ENCODE assay signal across 9 mouse cellular contexts in the genomic region with DNA sequence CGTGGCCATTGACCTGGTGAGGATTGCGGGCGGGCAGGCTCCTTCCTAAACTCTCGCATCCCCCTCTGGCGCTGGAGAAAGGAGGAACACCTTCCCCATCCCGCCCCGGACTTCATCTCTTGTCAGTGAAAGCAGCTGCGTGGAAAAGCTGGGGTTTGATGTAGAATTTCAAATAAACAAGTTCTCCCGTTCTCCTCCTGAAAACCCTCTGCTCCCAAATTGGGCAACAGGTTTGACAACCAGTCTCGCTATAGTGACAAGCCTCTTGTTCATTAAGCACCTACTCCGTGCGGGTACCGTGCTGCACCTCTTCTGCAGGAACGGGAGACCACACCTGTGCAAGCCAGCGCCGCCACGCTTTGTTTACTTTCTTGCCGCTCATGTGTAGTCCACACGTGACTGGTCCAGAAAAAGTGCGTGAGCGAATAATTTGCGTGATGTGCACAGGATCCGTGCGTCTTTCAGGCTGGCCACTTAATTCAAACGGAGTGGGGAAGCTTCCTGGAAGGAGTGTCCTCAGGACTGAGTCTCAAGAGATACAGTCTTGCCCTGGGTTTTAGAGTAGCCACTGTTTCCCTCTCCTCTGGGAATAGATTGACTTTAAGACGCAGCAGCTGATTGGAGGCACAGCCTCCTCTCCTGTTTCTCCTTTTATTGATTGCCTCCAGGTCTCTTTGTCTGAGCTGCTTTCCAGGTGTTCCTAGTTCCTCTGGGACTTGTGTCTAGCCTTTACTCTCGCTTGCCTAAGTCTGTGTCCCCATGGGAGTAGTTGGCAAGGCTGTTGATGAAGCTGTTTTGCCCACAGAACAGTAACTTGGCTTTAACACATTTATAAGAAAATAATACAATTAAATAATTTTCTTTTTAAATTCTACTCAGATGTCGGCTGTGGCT. TPM values are rescaled to one million over a fixed set of nuclear protein-coding genes. Genes with fewer than 3 reads are reported as not detected.
DNase-seq lines count a peak whose midpoint lies in the region; ATAC-seq and TF ChIP-seq lines count a peak whose summit lies in the region.
"Had no signal": no experiment of that assay in that cellular context is flagged by ENCODE, and none has a peak within 500 bp of the region (broad histone marks: within the 10 kb centered on the region; RNA-seq: fewer than 3 reads in every experiment).

No protein-coding gene starts in this region.

- no peak for DNase-seq in heart, postnatal 25 days (ENCODE audit: low spot score)
- peak; percentile 53 for DNase-seq in MEL (ENCODE audit: low read depth, low spot score)
- DNase-seq in liver, postnatal 0 days: no peak
- DNase-seq in c-Kit-positive CD71-positive TER-119-positive erythroid progenitor cells, embryonic 14.5 days (ENCODE audit: low spot score): no peak
- no peak for DNase-seq in layer of hippocampus, postnatal 10 days (ENCODE audit: low spot score in 2 of 2)

- H3K4me1 ChIP-seq in heart, embryonic 11.5 days (ENCODE audit: control insufficient read depth, insufficient read depth, low read length): 0 out of 2 replicates have a peak, but pooled peaks cover 2% of the 10 kb centered on the region
- peaks cover 7 to 24% of the 10 kb centered on the region in 2 experiments for H3K4me1 ChIP-seq in MEL (ENCODE audit: control insufficient read depth in 1 of 2, insufficient read depth in 2 of 2, low read length in 2 of 2)
- H3K4me1 ChIP-seq in forebrain, embryonic 15.5 days: peaks cover 18% of the 10 kb centered on the region
- H3K4me1 ChIP-seq in liver, postnatal 0 days (ENCODE audit: insufficient read depth): peaks cover 16% of the 10 kb centered on the region; the same call in 1 of the 2 replicates
- H3K4me1 ChIP-seq in stomach, embryonic 15.5 days: peaks cover 14% of the 10 kb centered on the region; the same call in 1 of the 2 replicates

- TF ChIP-seq CTCF in MEL (IDR thresholded peaks at IDR 0.05 in 2 of 3, conservative IDR thresholded peaks at IDR 0.05 in 1 of 3; ENCODE audit: control insufficient read depth in 1 of 3, insufficient read depth in 1 of 3, low read depth in 2 of 3, low read length in 3 of 3, poor library complexity in 1 of 3, severe bottlenecking in 1 of 3): no peak
- TF ChIP-seq CTCF in liver, postnatal 0 days (IDR thresholded peaks at IDR 0.05; ENCODE audit: low read depth): no peak

- H3K9me3 ChIP-seq in heart, embryonic 11.5 days (replicated peaks; ENCODE audit: control insufficient read depth, low read length): no peaks in the 10 kb centered on the region
- H3K9me3 ChIP-seq in MEL (replicated peaks; ENCODE audit: insufficient read depth, low read length): no peaks in the 10 kb centered on the region
- H3K9me3 ChIP-seq in forebrain, embryonic 15.5 days: no peaks in the 10 kb centered on the region
- no peaks in the 10 kb centered on the region for H3K9me3 ChIP-seq in liver, postnatal 0 days (ENCODE audit: low read length)
- no peaks in the 10 kb centered on the region for H3K9me3 ChIP-seq in stomach, embryonic 15.5 days

- H3K9ac ChIP-seq in heart, embryonic 11.5 days (ENCODE audit: low read depth, low read length): no peak overlapping the region
- peak overlapping the region; percentile 62 for H3K9ac ChIP-seq in MEL (ENCODE audit: control insufficient read depth, low read depth, low read length, poor library complexity, severe bottlenecking)
- H3K9ac ChIP-seq in forebrain, embryonic 15.5 days (replicated peaks): peak overlapping the region; percentile 46
- no peak overlapping the region for H3K9ac ChIP-seq in liver, postnatal 0 days (replicated peaks)
- H3K9ac ChIP-seq in stomach, embryonic 15.5 days: no peak overlapping the region

- 0 out of 2 replicates have a peak, but pooled peaks have one; percentile 4 for ATAC-seq in heart, embryonic 11.5 days (replicated peaks; ENCODE audit: insufficient number of reproducible peaks, low FRiP score, low TSS enrichment)
- ATAC-seq in forebrain, embryonic 15.5 days (replicated peaks): 0 out of 2 replicates have a peak, but pooled peaks have one; percentile 24
- no peak for ATAC-seq in liver, postnatal 0 days
- 0 out of 2 replicates have a peak, but pooled peaks have one; percentile 52 for ATAC-seq in stomach, embryonic 15.5 days (ENCODE audit: insufficient read depth, low FRiP score, low read depth)
- ATAC-seq: Patski had no signal

- H3K27me3 ChIP-seq in heart, embryonic 11.5 days (ENCODE audit: control insufficient read depth, insufficient read depth, low read length): peaks cover 22% of the 10 kb centered on the region; the same call in 1 of the 2 replicates
- H3K27me3 ChIP-seq in MEL (ENCODE audit: control insufficient read depth in 1 of 2, insufficient read depth in 2 of 2, low read length in 2 of 2): no peaks in the 10 kb centered on the region
- peaks cover 25% of the 10 kb centered on the region for H3K27me3 ChIP-seq in forebrain, embryonic 15.5 days
- peaks cover 41% of the 10 kb centered on the region for H3K27me3 ChIP-seq in liver, postnatal 0 days (ENCODE audit: insufficient read depth, low read length)
- peaks cover 9% of the 10 kb centered on the region for H3K27me3 ChIP-seq in stomach, embryonic 15.5 days (replicated peaks)

- 5% methylated on average over 28 of the region's 28 CpGs for WGBS in heart, embryonic 11.5 days (ENCODE audit: insufficient replicate concordance)
- WGBS in forebrain, embryonic 15.5 days: 5% methylated on average over 28 of the region's 28 CpGs
- 7% methylated on average over 28 of the region's 28 CpGs for WGBS in liver, postnatal 0 days (ENCODE audit: insufficient replicate concordance)
- WGBS in stomach, embryonic 15.5 days: 6% methylated on average over 28 of the region's 28 CpGs

- intact Hi-C loops in heart, postnatal 25 days (cut with DNase I): no loop called here

- H3K79me2 ChIP-seq in MEL (ENCODE audit: control insufficient read depth, insufficient read depth, low read length, poor library complexity): peaks cover 8% of the 10 kb centered on the region

- no peak overlapping the region for H3K27ac ChIP-seq in heart, embryonic 11.5 days (ENCODE audit: low read depth, low read length)
- H3K27ac ChIP-seq in MEL (ENCODE audit: control insufficient read depth, low read depth, low read length): no peak overlapping the region
- H3K27ac ChIP-seq in forebrain, embryonic 15.5 days (replicated peaks): no peak overlapping the region
- H3K27ac ChIP-seq in liver, postnatal 0 days (ENCODE audit: low read depth): no peak overlapping the region
- H3K27ac ChIP-seq in stomach, embryonic 15.5 days: no peak overlapping the region

- peak overlapping the region; percentile 58 for H3K4me3 ChIP-seq in heart, embryonic 11.5 days (ENCODE audit: low read depth, low read length)
- H3K4me3 ChIP-seq in MEL (ENCODE audit: control insufficient read depth in 1 of 2, insufficient read depth in 1 of 2, low read depth in 2 of 2, low read length in 2 of 2): peak overlapping the region; percentile 63 to 77
- peak overlapping the region; percentile 53 for H3K4me3 ChIP-seq in forebrain, embryonic 15.5 days
- peak overlapping the region; percentile 55 for H3K4me3 ChIP-seq in liver, postnatal 0 days (ENCODE audit: low read depth, low read length)
- H3K4me3 ChIP-seq in stomach, embryonic 15.5 days (replicated peaks): peak overlapping the region; percentile 56

- TF ChIP-seq POLR2A in MEL (IDR thresholded peaks at IDR 0.05; ENCODE audit: control insufficient read depth in 1 of 2, insufficient read depth in 1 of 2, low read depth in 1 of 2, low read length in 2 of 2, poor library complexity in 1 of 2): no peak

- no peaks in the 10 kb centered on the region for H3K36me3 ChIP-seq in heart, embryonic 11.5 days (ENCODE audit: control insufficient read depth, insufficient read depth, low read length)
- H3K36me3 ChIP-seq in MEL (ENCODE audit: control insufficient read depth in 1 of 2, insufficient read depth in 2 of 2, low read length in 2 of 2): peaks cover 0 to 27% of the 10 kb centered on the region in 2 experiments; a peak in 2 of 4 replicates
- no peaks in the 10 kb centered on the region for H3K36me3 ChIP-seq in forebrain, embryonic 15.5 days
- H3K36me3 ChIP-seq in liver, postnatal 0 days (replicated peaks; ENCODE audit: insufficient read depth, low read length): no peaks in the 10 kb centered on the region
- H3K36me3 ChIP-seq in stomach, embryonic 15.5 days: no peaks in the 10 kb centered on the region

- TF ChIP-seq EP300 in MEL (IDR thresholded peaks at IDR 0.05; ENCODE audit: low read depth in 1 of 2, low read length in 2 of 2): 0 out of 4 replicates have a peak, but pooled peaks of 1 of the 2 experiments have one; percentile 10
- TF ChIP-seq EP300 in liver, postnatal 0 days (IDR thresholded peaks at IDR 0.05; ENCODE audit: low read depth): no peak

- peak overlapping the region; percentile 97 for H3K4me2 ChIP-seq in heart, embryonic 11.5 days
- peak overlapping the region; percentile 96 for H3K4me2 ChIP-seq in forebrain, embryonic 15.5 days (replicated peaks)
- peak overlapping the region; percentile 72 for H3K4me2 ChIP-seq in liver, postnatal 0 days (ENCODE audit: low read depth, low read length)
- peak overlapping the region; percentile 98 for H3K4me2 ChIP-seq in stomach, embryonic 15.5 days

- no peak for TF ChIP-seq RAD21 in MEL (IDR thresholded peaks at IDR 0.05; ENCODE audit: low read depth, low read length)

RNA-seq across cellular contexts. Expression of gene D930020B18Rik, which starts 0.9 kb away (rescaled TPM):
- polyA plus RNA-seq in heart, embryonic 11.5 days (2014; fragmentation: Nextera tagmentation; extraction: Ambion mirVana): not detected in 2 replicates
- not detected for total RNA-seq in heart, postnatal 25 days (2021)
- total RNA-seq in MEL (2012; rRNA removed): 0.46 and 0.65 TPM in 2 replicates
- polyA plus RNA-seq in MEL (2012; ENCODE audit: insufficient read depth in 1 of 2, insufficient read length in 2 of 2, low read depth in 1 of 2, low replicate concordance in 2 of 2, missing spikeins in 1 of 2): under 1 TPM in 1 of 2 experiments, not detected in 1; 0.61 TPM
- polyA plus RNA-seq in forebrain, embryonic 15.5 days (2015; fragmentation: Nextera tagmentation; extraction: Ambion mirVana): 0.10 and 0.19 TPM in 2 replicates
- polyA plus RNA-seq in liver, postnatal 0 days (2015; fragmentation: Nextera tagmentation; extraction: Ambion mirVana): not detected in 2 replicates
- polyA plus RNA-seq in stomach, embryonic 15.5 days (2015; fragmentation: Nextera tagmentation; extraction: Ambion mirVana): 0.89 and 1.0 TPM in 2 replicates
- total RNA-seq in layer of hippocampus, postnatal 10 days (2021): under 1 TPM; 0.22 to 0.43 TPM
- polyA plus RNA-seq: Patski had no signal

RNA-seq across cellular contexts. Expression of gene Xpot, which starts 16.2 kb away (rescaled TPM):
- 35.3 and 44.8 TPM in 2 replicates for polyA plus RNA-seq in heart, embryonic 11.5 days (2014; fragmentation: Nextera tagmentation; extraction: Ambion mirVana)
- total RNA-seq in heart, postnatal 25 days (2021): 10 to 100 TPM; 24.3 to 24.7 TPM
- total RNA-seq in MEL (2012; rRNA removed): 154 and 182 TPM in 2 replicates
- polyA plus RNA-seq in MEL (2012; ENCODE audit: insufficient read depth in 1 of 2, insufficient read length in 2 of 2, low read depth in 1 of 2, low replicate concordance in 2 of 2, missing spikeins in 1 of 2): 100 to 1,000 TPM; 122 to 304 TPM
- 37.6 and 38.7 TPM in 2 replicates for polyA plus RNA-seq in forebrain, embryonic 15.5 days (2015; fragmentation: Nextera tagmentation; extraction: Ambion mirVana)
- polyA plus RNA-seq in liver, postnatal 0 days (2015; fragmentation: Nextera tagmentation; extraction: Ambion mirVana): 17.5 and 19.4 TPM in 2 replicates
- polyA plus RNA-seq in stomach, embryonic 15.5 days (2015; fragmentation: Nextera tagmentation; extraction: Ambion mirVana): 54.4 and 55.5 TPM in 2 replicates
- total RNA-seq in layer of hippocampus, postnatal 10 days (2021): 10 to 100 TPM; 69.5 to 72.9 TPM

RNA-seq across cellular contexts. Expression of gene Tbk1, which starts 55.7 kb away (rescaled TPM):
- 22.7 and 27.4 TPM in 2 replicates for polyA plus RNA-seq in heart, embryonic 11.5 days (2014; fragmentation: Nextera tagmentation; extraction: Ambion mirVana)
- 10 to 100 TPM; 16.7 to 20.4 TPM for total RNA-seq in heart, postnatal 25 days (2021)
- total RNA-seq in MEL (2012; rRNA removed): 18.0 and 21.5 TPM in 2 replicates
- 10 to 100 TPM in 1 of 2 experiments, not detected in 1; 31.1 TPM for polyA plus RNA-seq in MEL (2012; ENCODE audit: insufficient read depth in 1 of 2, insufficient read length in 2 of 2, low read depth in 1 of 2, low replicate concordance in 2 of 2, missing spikeins in 1 of 2)
- polyA plus RNA-seq in forebrain, embryonic 15.5 days (2015; fragmentation: Nextera tagmentation; extraction: Ambion mirVana): 35.0 and 36.3 TPM in 2 replicates
- polyA plus RNA-seq in liver, postnatal 0 days (2015; fragmentation: Nextera tagmentation; extraction: Ambion mirVana): 11.4 and 14.4 TPM in 2 replicates
- polyA plus RNA-seq in stomach, embryonic 15.5 days (2015; fragmentation: Nextera tagmentation; extraction: Ambion mirVana): 30.1 and 33.1 TPM in 2 replicates
- 10 to 100 TPM; 40.9 to 43.7 TPM for total RNA-seq in layer of hippocampus, postnatal 10 days (2021)

Comparison
In these comparisons a context has a peak if more than half of its experiments do, and no peak if none do; other contexts are left out.
1. H3K9ac ChIP-seq: peak in MEL (single experiment) and forebrain, embryonic 15.5 days (single experiment); none in heart, embryonic 11.5 days (single experiment), liver, postnatal 0 days (single experiment) and stomach, embryonic 15.5 days (single experiment).
2. Peak in every context shown above with its lines, with median percentiles within 50 percentile points of each other: H3K4me2 ChIP-seq and H3K4me3 ChIP-seq.